Mouse (Mus musculus): ENCODE measurements around the gene Fjx1. TPM values are rescaled to one million over a fixed set of nuclear protein-coding genes. Genes with fewer than 3 reads are reported as not detected.

The Fjx1 gene
- total RNA-seq (2021), result 10 to 100 TPM; 57.3 to 62.8 TPM
- long read RNA-seq, experiment 1, transcript Fjx1-201 (1 exons, 3,134 nt), result major isoform, 181 of 181 reads
- long read RNA-seq, experiment 1, partial matches to known transcripts, result 0 of 181 reads
- long read RNA-seq, experiment 1, other reads (novel, unspliced or antisense), result 0 of 181 reads
- long read RNA-seq, experiment 2, transcript Fjx1-201 (1 exons, 3,134 nt), result major isoform, 164 of 164 reads
- long read RNA-seq, experiment 2, partial matches to known transcripts, result 0 of 164 reads
- long read RNA-seq, experiment 2, other reads (novel, unspliced or antisense), result 0 of 164 reads

- DNase-seq (ENCODE audit: extremely low spot score in 1 of 2, low spot score in 2 of 2), result no peak
- peak within 1 kb of the TSS; percentile 91 for H3K27ac ChIP-seq
- intact Hi-C loops (cut with DNase I), result loop anchor here (1.0 to 5.0 kb wide), 8 partner anchors 51 to 745 kb away; partner anchors contain the start of gene Ldlrad3
- H3K4me3 ChIP-seq, result peak within 1 kb of the TSS; percentile 87
- TF ChIP-seq CTCF (IDR thresholded peaks at IDR 0.05), result no peak
Observed at GRCm38 (mm10) chr2:102451671-102452549, at the start of gene Fjx1. Gene Fjx1 (minus strand): TSS chr2:102452499.

- Histone ChIP-seq H3K27ac (no peak overlapping the region), H3K4me3 (no peak overlapping the region)
- TF ChIP-seq CTCF (IDR thresholded peaks at IDR 0.05), result no peak
- intact Hi-C loops (cut with DNase I), result no loop called here
- no peak for DNase-seq (ENCODE audit: extremely low spot score in 1 of 2, low spot score in 2 of 2)
Observed at GRCm38 (mm10) chr2:102500001-102500689, 47.8 kb upstream of the Fjx1 start.

- Histone ChIP-seq H3K4me3 (no peak overlapping the region), H3K27ac (no peak overlapping the region)
- intact Hi-C loops (cut with DNase I), result no loop called here
- no peak for TF ChIP-seq CTCF (IDR thresholded peaks at IDR 0.05)
- DNase-seq (ENCODE audit: extremely low spot score in 1 of 2, low spot score in 2 of 2), result no peak
Observed at GRCm38 (mm10) chr2:102480738-102481137, 28.4 kb upstream of the Fjx1 start.

- Histone ChIP-seq H3K4me3 (no peak overlapping the region), H3K27ac (no peak overlapping the region)
- intact Hi-C loops (cut with DNase I), result no loop called here
- no peak for DNase-seq (ENCODE audit: extremely low spot score in 1 of 2, low spot score in 2 of 2)
- no peak for TF ChIP-seq CTCF (IDR thresholded peaks at IDR 0.05)
Observed at GRCm38 (mm10) chr2:102476101-102476500, 23.8 kb upstream of the Fjx1 start.

GRCm38 (mm10) chr2:102468645-102469044, 16.3 kb upstream of the Fjx1 start:
- intact Hi-C loops (cut with DNase I), result no loop called here
- TF ChIP-seq CTCF (IDR thresholded peaks at IDR 0.05), result no peak
- Histone ChIP-seq H3K4me3 (no peak overlapping the region), H3K27ac (no peak overlapping the region)
- no peak for DNase-seq (ENCODE audit: extremely low spot score in 1 of 2, low spot score in 2 of 2)

GRCm38 (mm10) chr2:102464342-102464732, 12.0 kb upstream of the Fjx1 start:
- H3K27ac ChIP-seq, result no peak overlapping the region
- no peak for TF ChIP-seq CTCF (IDR thresholded peaks at IDR 0.05)
- no peak overlapping the region for H3K4me3 ChIP-seq
- intact Hi-C loops (cut with DNase I), result no loop called here
- no peak for DNase-seq (ENCODE audit: extremely low spot score in 1 of 2, low spot score in 2 of 2)

GRCm38 (mm10) chr2:102463587-102464341, 11.5 kb upstream of the Fjx1 start:
- intact Hi-C loops (cut with DNase I), result no loop called here
- Histone ChIP-seq H3K27ac (peak overlapping the region; percentile 47; the same call in 1 of the 2 replicates), H3K4me3 (no peak overlapping the region)
- DNase-seq (ENCODE audit: extremely low spot score in 1 of 2, low spot score in 2 of 2), result peak; percentile 22 to 52
- no peak for TF ChIP-seq CTCF (IDR thresholded peaks at IDR 0.05)

GRCm38 (mm10) chr2:102461491-102461890, 9.2 kb upstream of the Fjx1 start:
- DNase-seq (ENCODE audit: extremely low spot score in 1 of 2, low spot score in 2 of 2), result no peak
- intact Hi-C loops (cut with DNase I), result no loop called here
- TF ChIP-seq CTCF (IDR thresholded peaks at IDR 0.05), result no peak
- Histone ChIP-seq H3K27ac (no peak overlapping the region), H3K4me3 (no peak overlapping the region)

- H3K27ac ChIP-seq, result no peak overlapping the region
- intact Hi-C loops (cut with DNase I), result no loop called here
- TF ChIP-seq CTCF (IDR thresholded peaks at IDR 0.05), result no peak
- no peak for DNase-seq (ENCODE audit: extremely low spot score in 1 of 2, low spot score in 2 of 2)
- no peak overlapping the region for H3K4me3 ChIP-seq
Observed at GRCm38 (mm10) chr2:102455126-102455525, 2.8 kb upstream of the Fjx1 start.

- Histone ChIP-seq H3K4me3 (no peak overlapping the region), H3K27ac (no peak overlapping the region)
- DNase-seq (ENCODE audit: extremely low spot score in 1 of 2, low spot score in 2 of 2), result no peak
- intact Hi-C loops (cut with DNase I), result loop anchor here (1.0 to 5.0 kb wide), 7 partner anchors 136 to 746 kb away; partner anchors contain the start of gene Ldlrad3
- TF ChIP-seq CTCF (IDR thresholded peaks at IDR 0.05), result peak; percentile 79
Observed at GRCm38 (mm10) chr2:102453447-102453846, 1.1 kb upstream of the Fjx1 start.
